Mouse (Mus musculus) cerebellum, adult 9-10 months (tissue): ENCODE results near the gene Parva.

Source experiments
- DNase-seq: peaks from one replicate; pipeline ENCODE4 v3.0.0; 2022

The Parva gene

GRCm38 (mm10) chr7:112525465-112525864 lies 98.2 kb downstream of the Parva start:
- DNase-seq, result no peak

GRCm38 (mm10) chr7:112526226-112526625 lies 98.9 kb downstream of the Parva start:
- no peak for DNase-seq

GRCm38 (mm10) chr7:112527230-112527629 lies 99.9 kb downstream of the Parva start:
- DNase-seq, result no peak

- DNase-seq, result no peak
Observed at GRCm38 (mm10) chr7:112528059-112528458, 100.8 kb downstream of the Parva start.

GRCm38 (mm10) chr7:112528582-112529360 lies 101.5 kb downstream of the Parva start:
- DNase-seq, result no peak

GRCm38 (mm10) chr7:112530924-112531323 lies 103.6 kb downstream of the Parva start:
- no peak for DNase-seq

GRCm38 (mm10) chr7:112534148-112534547 lies 106.8 kb downstream of the Parva start:
- DNase-seq, result no peak

GRCm38 (mm10) chr7:112535408-112535921 lies 108.2 kb downstream of the Parva start:
- no peak for DNase-seq

GRCm38 (mm10) chr7:112549136-112549535 lies 121.8 kb downstream of the Parva start:
- no peak for DNase-seq

- peak; percentile 26 for DNase-seq
Observed at GRCm38 (mm10) chr7:112561504-112561903, 134.2 kb downstream of the Parva start.

- DNase-seq, result no peak
Observed at GRCm38 (mm10) chr7:112567004-112567403, 139.7 kb downstream of the Parva start.

- no peak for DNase-seq
Observed at GRCm38 (mm10) chr7:112568961-112569360, 141.7 kb downstream of the Parva start.

GRCm38 (mm10) chr7:112581621-112582020 lies 154.3 kb downstream of the Parva start:
- no peak for DNase-seq

- no peak for DNase-seq
Observed at GRCm38 (mm10) chr7:112582882-112583405, 155.6 kb downstream of the Parva start.

- no peak for DNase-seq
Observed at GRCm38 (mm10) chr7:112587449-112587848, 160.1 kb downstream of the Parva start.

- DNase-seq, result no peak
Observed at GRCm38 (mm10) chr7:112589530-112589929, 162.2 kb downstream of the Parva start.

GRCm38 (mm10) chr7:112593586-112593985 lies 166.3 kb downstream of the Parva start:
- no peak for DNase-seq

- no peak for DNase-seq
Observed at GRCm38 (mm10) chr7:112595226-112595850, 168.0 kb downstream of the Parva start.

- no peak for DNase-seq
Observed at GRCm38 (mm10) chr7:112599650-112600049, 172.3 kb downstream of the Parva start.

- DNase-seq, result no peak
Observed at GRCm38 (mm10) chr7:112600163-112600562, 172.9 kb downstream of the Parva start.

- DNase-seq, result no peak
Observed at GRCm38 (mm10) chr7:112602966-112603365, 175.7 kb downstream of the Parva start.

GRCm38 (mm10) chr7:112603496-112604170 lies 176.3 kb downstream of the Parva start:
- no peak for DNase-seq

GRCm38 (mm10) chr7:112604209-112604608 lies 176.9 kb downstream of the Parva start:
- DNase-seq, result no peak
